Mouse (Mus musculus): ENCODE results near the gene Tsc22d1.

DNA sequence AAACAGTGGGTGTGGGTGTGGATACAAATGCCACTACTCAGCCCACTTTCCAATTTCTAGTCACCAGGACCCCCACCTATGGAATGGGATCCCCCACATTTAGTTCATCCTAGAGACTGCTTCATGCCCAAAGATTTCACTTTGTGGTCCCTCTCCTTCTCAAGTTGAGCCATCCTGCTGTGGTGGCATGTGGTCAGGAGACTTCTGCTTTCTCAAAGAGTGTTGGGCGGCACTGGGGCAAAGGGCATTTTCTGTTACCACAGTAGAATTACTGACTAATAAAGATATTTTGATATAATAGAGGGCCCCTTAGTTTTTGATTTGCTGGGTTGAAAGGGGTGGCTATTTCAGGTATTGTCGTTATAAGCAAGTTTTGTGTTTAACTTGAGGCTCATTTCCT lies 14.1 kb downstream of the Tsc22d1 start:
- TF ChIP-seq CTCF (IDR thresholded peaks at IDR 0.05; ENCODE audit: low read depth, low read length) (no peak), POLR2A (IDR thresholded peaks at IDR 0.05; ENCODE audit: extremely low read depth, insufficient read depth, low read length) (no peak)

All from liver, adult 2 months (tissue).